Mouse (Mus musculus): ENCODE measurements at regions not wholly inside any gene's neighbourhood (a gene's known extent, or its start where the extent isn't known, plus 50 kb on each side); places are given as distances from the start of the nearest gene placed in this dataset.
"Not testable (repeated sequence)": the region's sequence is repeated elsewhere in the genome, so short reads cannot be mapped to it uniquely, and the experiment has no call there.

DNA sequence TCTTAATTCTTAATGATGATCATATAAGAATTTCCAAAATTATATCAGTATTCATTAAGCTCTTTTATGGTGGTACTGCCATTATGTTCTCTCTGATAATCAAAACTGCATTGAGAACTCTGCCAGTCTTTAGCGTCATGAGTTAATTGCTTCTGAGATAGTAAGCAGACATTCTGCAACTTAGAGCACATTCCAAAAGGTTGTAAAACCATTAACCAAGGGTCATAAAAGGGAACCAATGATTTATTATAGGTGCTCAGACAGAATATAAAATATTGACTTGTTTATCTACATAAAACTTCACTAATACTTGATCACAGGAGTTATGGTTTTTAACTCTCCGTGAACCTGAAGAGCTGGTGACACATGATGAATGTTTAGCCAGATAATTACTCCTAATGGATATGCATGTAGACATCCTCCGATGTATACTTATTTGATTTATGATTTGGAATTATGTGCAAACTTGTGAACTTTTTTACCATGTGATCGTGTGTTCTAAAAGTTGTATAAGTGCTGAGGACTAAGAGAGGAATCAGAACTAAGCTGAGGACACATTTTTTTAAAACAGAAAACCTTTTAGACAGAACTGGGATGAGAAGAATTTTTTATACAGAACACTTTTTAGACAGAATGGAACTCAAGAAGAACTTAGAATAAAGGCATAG, 1345.4 kb downstream of the Zfp704 start:
- intact Hi-C loops (cut with DNase I), result no loop called here

DNA sequence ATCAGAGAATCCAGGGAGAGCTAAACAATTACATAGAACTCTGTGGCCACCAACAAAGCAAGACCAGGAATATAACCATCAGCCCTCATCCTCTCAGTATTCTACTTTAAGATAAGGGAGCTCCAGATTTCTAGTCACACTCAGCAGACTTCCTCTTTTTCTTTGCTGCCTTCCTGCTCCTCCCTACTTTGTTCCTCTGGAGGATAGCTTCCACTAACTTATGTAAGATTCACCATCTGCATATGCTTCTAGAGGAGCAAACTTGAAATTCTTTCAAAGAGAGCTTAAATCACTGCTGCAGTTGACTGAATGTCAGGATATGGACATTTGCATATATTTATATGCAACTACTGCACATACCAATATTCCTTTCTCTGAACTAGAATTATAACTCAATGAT, 1352.6 kb downstream of the Zfp704 start:
- no peak for TF ChIP-seq CTCF (IDR thresholded peaks at IDR 0.05)
- DNase-seq (ENCODE audit: extremely low spot score in 1 of 2, low spot score in 2 of 2), result no peak
- Histone ChIP-seq H3K4me3 (no peak overlapping the region), H3K27ac (no peak overlapping the region)
- intact Hi-C loops (cut with DNase I), result no loop called here

More for the DNA sequence above, 1345.4 kb downstream of the Zfp704 start:
- Histone ChIP-seq H3K27ac (no peak overlapping the region), H3K4me3 (no peak overlapping the region)
- TF ChIP-seq CTCF (IDR thresholded peaks at IDR 0.05), result no peak
- no peak for DNase-seq (ENCODE audit: extremely low spot score in 1 of 2, low spot score in 2 of 2)

DNA sequence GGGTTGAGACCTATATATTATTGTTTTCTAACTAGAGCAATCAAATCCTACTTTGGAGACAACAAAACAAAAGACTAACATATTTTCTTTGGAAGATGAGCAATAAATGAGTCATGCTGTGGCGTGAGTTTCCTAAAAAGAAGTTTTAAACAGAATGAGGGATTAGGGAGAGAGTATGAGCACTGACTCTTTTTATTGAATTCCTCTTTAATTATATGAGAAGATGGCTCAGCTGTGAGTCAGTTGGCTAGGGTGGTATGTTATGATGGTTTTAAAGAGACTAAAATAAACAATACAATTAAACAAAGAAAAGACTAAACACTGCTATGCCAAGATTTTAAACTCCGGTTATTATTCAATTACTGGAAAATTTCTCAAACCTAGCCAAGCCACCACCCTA, 1357.6 kb downstream of the Zfp704 start:
- intact Hi-C loops (cut with DNase I), result no loop called here
- Histone ChIP-seq H3K4me3 (no peak overlapping the region), H3K27ac (no peak overlapping the region)
- no peak for DNase-seq (ENCODE audit: extremely low spot score in 1 of 2, low spot score in 2 of 2)
- no peak for TF ChIP-seq CTCF (IDR thresholded peaks at IDR 0.05)

DNA sequence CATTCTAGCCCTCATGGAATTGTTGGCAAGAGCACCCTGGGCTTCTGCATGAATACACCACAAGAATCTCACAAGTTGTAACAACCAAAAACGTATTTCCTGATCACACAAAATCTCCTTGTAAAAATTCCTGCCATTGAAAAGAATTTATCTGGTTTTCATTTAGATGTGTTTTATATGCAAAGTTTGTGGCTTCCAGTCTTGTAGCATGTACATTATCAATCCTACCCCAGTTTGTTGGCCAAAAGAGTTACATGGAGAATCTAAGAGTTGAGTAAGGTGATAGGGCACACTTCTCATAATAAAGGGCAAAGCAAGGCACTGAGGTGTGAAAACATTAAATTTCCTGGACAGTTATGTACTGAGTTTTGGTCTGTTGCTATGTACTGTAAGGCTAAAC, 1361.0 kb downstream of the Zfp704 start:
- no peak for DNase-seq (ENCODE audit: extremely low spot score in 1 of 2, low spot score in 2 of 2)
- no peak overlapping the region for H3K4me3 ChIP-seq
- H3K27ac ChIP-seq, result no peak overlapping the region
- TF ChIP-seq CTCF (IDR thresholded peaks at IDR 0.05), result no peak
- intact Hi-C loops (cut with DNase I), result no loop called here

DNA sequence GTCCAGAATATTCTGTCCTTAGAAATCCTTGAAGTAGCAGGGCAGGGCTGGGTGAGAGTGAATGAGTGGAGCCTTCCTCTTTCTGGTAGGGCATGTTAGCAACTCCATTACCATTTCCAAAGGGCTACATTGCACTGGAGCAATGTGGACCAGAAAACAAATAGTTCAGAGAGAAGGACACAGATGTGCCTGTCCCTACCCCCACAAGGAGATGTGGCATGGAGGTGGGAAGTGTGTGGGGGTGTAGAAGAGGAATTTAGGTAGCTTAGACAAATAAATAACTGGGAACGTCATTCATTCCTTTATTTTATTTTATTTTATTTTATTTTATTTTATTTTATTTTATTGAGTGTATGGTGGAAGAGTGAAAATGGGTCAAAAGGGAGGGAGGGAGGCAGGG, 1364.1 kb downstream of the Zfp704 start:
- peak; percentile 50 to 62 for DNase-seq (ENCODE audit: extremely low spot score in 1 of 2, low spot score in 2 of 2)
- H3K4me3 ChIP-seq; H3K27ac ChIP-seq; intact Hi-C loops (cut with DNase I): not testable (repeated sequence)

DNA sequence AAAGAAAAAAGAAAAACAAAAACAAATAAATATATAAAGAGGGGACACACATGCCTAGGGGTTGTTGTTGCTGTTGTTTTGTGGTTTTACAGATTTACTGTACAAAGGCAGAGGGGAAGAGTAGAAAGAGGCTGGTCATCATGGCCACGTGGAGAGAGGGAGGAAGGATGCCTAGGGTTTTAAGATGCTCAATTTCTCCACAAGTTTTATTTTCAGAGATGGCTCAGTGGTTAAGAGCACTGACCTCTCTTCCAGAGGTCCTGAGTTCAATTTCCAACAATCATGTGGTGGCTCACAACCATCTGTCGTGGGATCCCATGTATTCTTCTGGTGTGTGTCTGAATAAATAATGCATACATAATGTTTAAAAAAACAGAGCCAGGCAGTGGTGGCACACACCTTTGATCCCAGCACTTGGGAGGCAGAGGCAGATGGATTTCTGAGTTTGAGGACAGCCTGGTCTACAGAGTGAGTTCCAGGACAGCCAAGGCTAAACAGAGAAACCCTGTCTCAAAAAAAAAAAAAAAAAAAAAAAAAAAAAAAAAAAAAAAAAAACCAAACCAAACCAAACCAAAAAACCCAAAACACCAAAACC, 1364.6 kb downstream of the Zfp704 start:
- peak; percentile 37 to 42 for DNase-seq (ENCODE audit: extremely low spot score in 1 of 2, low spot score in 2 of 2)
- intact Hi-C loops (cut with DNase I); H3K4me3 ChIP-seq; H3K27ac ChIP-seq: not testable (repeated sequence)

DNA sequence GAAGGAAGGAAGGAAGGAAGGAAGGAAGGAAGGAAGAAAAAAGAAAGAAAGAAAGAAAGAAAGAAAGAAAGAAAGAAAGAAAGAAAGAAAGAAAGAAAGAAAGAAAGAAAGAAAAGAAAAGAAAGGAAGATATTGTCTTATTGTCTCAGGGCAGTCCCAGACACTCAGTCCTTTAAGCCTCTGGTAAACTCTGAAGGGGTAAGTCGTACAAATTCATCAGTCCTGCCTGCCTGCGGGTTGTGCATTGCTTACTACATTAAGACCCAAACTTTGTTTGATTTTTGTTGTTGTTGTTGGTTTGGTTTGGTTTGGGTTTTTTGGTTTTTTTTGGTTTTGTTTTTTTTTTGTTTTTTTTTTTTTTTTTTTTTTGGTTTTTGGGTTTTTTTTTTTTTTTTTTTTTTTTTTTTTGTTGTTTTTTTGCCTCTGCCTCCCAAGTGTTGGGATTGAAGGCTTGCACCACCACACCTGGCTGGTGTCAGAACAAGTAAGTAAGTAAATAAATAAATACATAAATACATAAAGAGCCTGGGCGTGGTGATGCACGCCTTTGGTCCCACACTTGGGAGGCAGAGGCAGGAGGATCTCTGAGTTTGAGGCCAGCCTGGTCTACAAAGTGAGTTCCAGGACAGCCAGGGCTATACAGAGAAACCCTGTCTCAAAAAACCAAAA, 1365.2 kb downstream of the Zfp704 start:
- H3K27ac ChIP-seq; intact Hi-C loops (cut with DNase I); H3K4me3 ChIP-seq; DNase-seq (ENCODE audit: extremely low spot score in 1 of 2, low spot score in 2 of 2): not testable (repeated sequence)

DNA sequence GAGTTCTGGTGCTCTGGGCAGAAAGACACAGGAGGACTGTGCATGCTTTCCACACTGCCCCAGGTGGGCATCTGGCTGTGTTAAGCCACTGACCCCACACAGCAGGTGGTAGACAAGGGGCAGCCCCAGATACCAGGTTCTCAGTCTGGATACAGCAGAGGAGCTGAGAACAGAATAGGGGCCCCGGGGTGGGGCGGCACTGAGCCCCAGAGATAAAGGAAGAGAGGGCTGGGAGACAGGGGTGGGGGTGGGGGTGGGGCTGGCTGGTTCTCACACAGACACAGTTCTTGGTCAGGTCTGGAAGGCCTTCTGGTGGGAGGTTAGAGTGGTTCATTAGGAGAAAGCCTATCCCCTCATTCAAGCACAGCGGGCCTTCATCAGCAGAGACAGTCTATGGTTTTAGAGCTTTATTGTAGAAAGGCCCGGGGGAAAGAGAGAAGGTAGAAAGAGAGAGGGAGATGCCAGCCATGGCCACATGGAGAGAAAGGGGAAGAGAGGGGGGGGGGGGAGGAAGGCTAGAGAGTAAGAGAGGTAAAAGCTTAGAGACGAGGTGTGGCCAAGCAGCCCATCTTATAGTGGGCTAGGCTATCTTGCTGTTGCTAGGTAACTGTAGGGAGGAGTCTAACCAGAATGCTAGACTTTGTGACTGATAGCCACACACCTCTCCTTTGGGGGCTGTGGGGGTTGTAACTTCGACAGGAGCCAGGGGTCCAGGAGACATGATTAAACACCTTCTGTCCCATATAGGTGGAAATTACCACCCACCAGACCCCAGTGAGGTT, 1403.1 kb downstream of the Zfp704 start:
- Histone ChIP-seq H3K4me3 (no peak overlapping the region), H3K27ac (no peak overlapping the region)
- intact Hi-C loops (cut with DNase I), result no loop called here
- no peak for DNase-seq (ENCODE audit: extremely low spot score in 1 of 2, low spot score in 2 of 2)
- no peak for TF ChIP-seq CTCF (IDR thresholded peaks at IDR 0.05)

DNA sequence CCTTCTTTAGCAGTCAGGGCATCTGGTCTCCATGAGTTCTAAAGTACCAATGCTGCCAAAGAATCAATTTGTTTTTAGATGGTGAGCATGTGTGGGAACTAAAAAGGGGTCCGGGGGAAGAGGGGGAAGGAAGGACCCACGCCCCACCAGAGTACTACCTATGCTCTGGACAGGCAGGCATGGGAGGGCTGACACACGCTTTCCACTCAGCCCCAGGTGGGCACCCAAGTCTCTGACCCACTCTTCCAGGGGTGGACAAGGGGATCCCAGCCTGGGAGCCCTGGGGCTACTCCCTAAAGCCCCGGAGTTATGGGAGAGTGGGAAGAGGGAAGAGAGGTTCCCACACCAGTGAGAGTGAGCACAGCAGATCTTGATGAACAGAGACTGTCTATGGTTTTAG, 1446.9 kb downstream of the Zfp704 start:
- TF ChIP-seq CTCF (IDR thresholded peaks at IDR 0.05), result no peak
- no peak for DNase-seq (ENCODE audit: extremely low spot score in 1 of 2, low spot score in 2 of 2)
- Histone ChIP-seq H3K27ac (no peak overlapping the region), H3K4me3 (no peak overlapping the region)
- intact Hi-C loops (cut with DNase I), result no loop called here

DNA sequence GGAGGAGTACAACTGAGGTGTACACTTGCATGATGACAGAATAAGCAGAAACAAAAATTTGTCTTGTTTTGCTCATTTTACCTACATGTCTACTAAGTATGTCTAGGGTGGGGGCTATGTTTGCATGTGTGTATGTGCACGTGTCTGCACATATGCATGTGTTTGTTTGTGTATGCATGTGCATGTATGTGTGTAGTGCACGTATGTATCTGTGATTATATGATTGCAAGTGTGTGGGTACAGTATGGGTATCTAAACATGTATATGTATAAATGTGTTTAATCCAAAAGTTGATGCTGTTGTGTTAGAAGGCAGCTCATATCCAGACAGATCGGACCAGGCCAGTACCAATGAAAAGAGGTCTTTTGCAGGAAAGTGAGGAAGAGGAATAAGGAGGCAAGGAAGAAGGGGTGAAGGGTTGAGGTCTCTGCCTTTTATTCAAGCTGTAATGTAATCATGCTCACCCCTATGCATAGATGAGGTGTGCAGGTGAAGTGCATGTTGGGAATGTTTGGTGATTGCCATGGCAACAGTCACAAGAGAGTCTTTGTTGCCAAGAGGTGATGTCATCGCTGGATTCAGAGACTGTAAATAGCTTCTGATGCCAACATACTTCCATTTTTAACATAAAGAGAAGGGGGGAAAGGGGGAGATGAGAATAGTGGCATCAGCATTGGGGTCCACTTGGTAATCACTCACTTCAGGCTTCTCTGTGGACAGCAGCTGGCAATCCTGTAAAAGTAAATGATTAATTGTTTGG, 1447.7 kb downstream of the Zfp704 start:
- DNase-seq (ENCODE audit: extremely low spot score in 1 of 2, low spot score in 2 of 2), result peak in 1 of 2 experiments; percentile 14
- Histone ChIP-seq H3K27ac (no peak overlapping the region), H3K4me3 (no peak overlapping the region)
- no peak for TF ChIP-seq CTCF (IDR thresholded peaks at IDR 0.05)
- intact Hi-C loops (cut with DNase I), result no loop called here

DNA sequence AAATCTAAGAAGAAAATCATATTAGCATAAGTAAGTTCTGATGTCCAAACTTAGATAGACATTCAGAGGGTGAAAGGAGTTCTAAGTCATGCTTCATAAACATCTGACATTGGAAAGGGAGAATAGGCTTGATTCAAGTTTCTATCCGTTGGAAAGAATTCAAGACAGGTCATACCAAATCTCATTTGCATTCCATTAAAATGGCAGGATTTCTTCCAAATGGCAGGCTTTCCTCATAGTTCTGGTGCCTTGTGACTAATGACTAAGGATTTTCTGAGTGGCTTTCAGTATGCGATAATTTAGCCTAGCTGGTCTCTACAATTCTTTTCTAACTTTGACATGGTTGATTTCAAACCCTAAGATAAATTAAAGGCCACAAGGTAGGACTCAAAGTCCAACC, 1466.9 kb downstream of the Zfp704 start:
- no peak for DNase-seq (ENCODE audit: extremely low spot score in 1 of 2, low spot score in 2 of 2)
- no peak for TF ChIP-seq CTCF (IDR thresholded peaks at IDR 0.05)
- Histone ChIP-seq H3K4me3 (no peak overlapping the region), H3K27ac (no peak overlapping the region)
- intact Hi-C loops (cut with DNase I), result no loop called here
